Mouse (Mus musculus) 3134 (cell line): ENCODE measurements around the gene Lep.

Experiments used
- DNase-seq: peaks from one replicate; pipeline ENCODE4 v3.0.0-alpha.2; 2011; ENCODE audit warnings: low spot score; ENCODE audit not compliant: insufficient read length; ENCODE audit errors: extremely low read depth

Gene Lep

GRCm38 (mm10) chr6:29111501-29111900 lies 51.5 kb downstream of the Lep start:
- DNase-seq = no peak

GRCm38 (mm10) chr6:29115756-29116155 lies 55.7 kb downstream of the Lep start:
- no peak for DNase-seq

- DNase-seq = peak; percentile 66
Observed at GRCm38 (mm10) chr6:29117417-29118104, 57.5 kb downstream of the Lep start.

DNA sequence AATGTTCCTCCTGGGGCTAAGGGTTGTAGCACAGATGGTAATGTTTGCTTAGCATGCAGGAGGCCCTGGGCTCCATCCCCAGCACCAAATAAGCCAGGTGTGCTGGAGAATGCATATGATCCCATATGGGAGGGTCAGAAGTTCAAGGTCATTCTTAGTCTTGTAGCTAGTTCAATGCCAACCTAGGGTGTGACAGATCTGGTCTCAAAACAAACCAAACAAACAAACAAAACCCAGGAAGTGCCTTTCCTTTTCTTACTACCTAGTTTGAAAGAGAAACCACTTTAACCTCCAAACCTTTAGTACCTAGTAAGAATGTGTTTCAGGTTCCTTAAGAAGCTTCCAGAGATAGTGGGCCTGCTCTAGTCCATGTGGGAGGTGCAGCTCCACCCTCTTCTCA lies 58.2 kb downstream of the Lep start:
- DNase-seq = no peak

- DNase-seq = no peak
Observed at GRCm38 (mm10) chr6:29118963-29119362, 58.9 kb downstream of the Lep start.

- DNase-seq = no peak
Observed at GRCm38 (mm10) chr6:29119990-29120389, 60.0 kb downstream of the Lep start.
